Mouse (Mus musculus): ENCODE measurements around the gene Tmem28. TPM values are rescaled to one million over a fixed set of nuclear protein-coding genes. Genes with fewer than 3 reads are reported as not detected.

The Tmem28 gene
- not detected for polyA plus RNA-seq (2017; shearing (Covaris generic))

DNA sequence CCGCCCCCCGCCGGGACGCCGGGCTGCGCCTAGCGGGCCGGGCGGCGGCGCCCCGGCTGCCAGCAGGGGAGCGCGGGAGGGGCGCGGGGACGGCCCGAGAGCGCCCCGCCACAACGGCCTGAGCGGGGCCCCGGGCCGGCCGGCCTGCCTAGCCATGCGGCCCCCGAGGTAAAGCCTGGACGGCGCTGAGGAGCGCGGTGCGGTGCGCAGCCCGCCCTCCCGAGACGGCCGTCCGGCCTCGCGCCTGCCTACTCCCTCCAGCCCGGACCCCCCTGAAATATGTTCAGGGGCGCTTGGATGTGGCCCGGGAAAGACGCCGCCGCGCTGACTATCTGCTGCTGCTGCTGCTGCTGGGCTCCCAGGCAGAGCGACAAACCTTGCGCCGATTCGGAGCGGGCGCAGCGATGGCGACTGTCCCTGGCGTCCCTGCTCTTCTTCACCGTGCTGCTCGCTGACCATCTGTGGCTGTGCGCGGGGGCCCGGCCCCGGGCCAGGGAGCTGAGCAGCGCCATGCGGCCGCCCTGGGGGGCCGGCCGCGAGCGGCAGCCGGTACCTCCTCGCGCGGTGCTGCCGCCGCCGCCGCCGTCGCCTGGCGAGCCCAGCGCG lies at the start of gene Tmem28:
Tmem28 (plus strand) TSS at position 232 of the 606 bp plus-strand sequence.

Other genes starting within 250 kb of the Tmem28 start
- not detected for gene Eda, start 154.6 kb downstream of the Tmem28 start, polyA plus RNA-seq (2017; shearing (Covaris generic))

All from CD4-positive, CD25-positive, alpha-beta regulatory T cell (primary cell).